Mouse (Mus musculus) effector memory CD4-positive, alpha-beta T cell, adult 7 months (primary cell): ENCODE data around the gene Elp6. TPM values are rescaled to one million over a fixed set of nuclear protein-coding genes. Genes with fewer than 3 reads are reported as not detected.

Experiments used
- polyA plus RNA-seq: library from polyadenylated mRNA; unstranded; fragments of 100-300 nt; shearing (Covaris generic); gene quantifications from one replicate; pipeline ENCODE4 v1.2.1, GENCODE M21; 2017

Gene Elp6
- 7.5 TPM for polyA plus RNA-seq

GRCm38 (mm10) chr9:110304969-110305651 is at the start of gene Elp6:
Gene Elp6 (plus strand): TSS chr9:110305173.

GRCm38 (mm10) chr9:110333135-110333895 is 28.3 kb downstream of the Elp6 start, which contains the start of gene Scap:
Gene Scap (plus strand): TSS chr9:110333288.

Other genes with a start within 250 kb of the Elp6 start
- gene Smarcc1, start 187.5 kb upstream of the Elp6 start, polyA plus RNA-seq = 26.8 TPM
- 116 TPM for gene Dhx30, start 187.3 kb upstream of the Elp6 start, polyA plus RNA-seq
- gene Cspg5, start 61.4 kb upstream of the Elp6 start, polyA plus RNA-seq = 0.46 TPM
- 48.6 TPM for gene Scap, start 28.1 kb downstream of the Elp6 start, polyA plus RNA-seq
- 2.8 TPM for gene Ptpn23, start 103.0 kb downstream of the Elp6 start, polyA plus RNA-seq
- gene Ngp, start 114.6 kb downstream of the Elp6 start, polyA plus RNA-seq = not detected
- 9.9 TPM for gene Klhl18, start 171.5 kb downstream of the Elp6 start, polyA plus RNA-seq
- gene Kif9, start 171.8 kb downstream of the Elp6 start, polyA plus RNA-seq = 0.82 TPM
- gene Setd2, start 227.4 kb downstream of the Elp6 start, polyA plus RNA-seq = 30.7 TPM